Mouse (Mus musculus) ES-Bruce4 (cell line): ENCODE results near the gene Mroh3.

Source experiments
- CTCF ChIP-seq: IDR thresholded peaks from one replicate; pipeline ENCODE4 v1.8.1; 2011; ENCODE audit warnings: low read depth, low read length
- EP300 ChIP-seq: IDR thresholded peaks from 2 replicates; pipeline ENCODE4 v1.6.1; 2011; ENCODE audit warnings: low read depth, low read length; ENCODE audit not compliant: insufficient read depth
- POLR2A ChIP-seq: IDR thresholded peaks from one replicate; pipeline ENCODE4 v1.8.1; 2011; ENCODE audit warnings: low read length; ENCODE audit not compliant: insufficient read depth

DNA sequence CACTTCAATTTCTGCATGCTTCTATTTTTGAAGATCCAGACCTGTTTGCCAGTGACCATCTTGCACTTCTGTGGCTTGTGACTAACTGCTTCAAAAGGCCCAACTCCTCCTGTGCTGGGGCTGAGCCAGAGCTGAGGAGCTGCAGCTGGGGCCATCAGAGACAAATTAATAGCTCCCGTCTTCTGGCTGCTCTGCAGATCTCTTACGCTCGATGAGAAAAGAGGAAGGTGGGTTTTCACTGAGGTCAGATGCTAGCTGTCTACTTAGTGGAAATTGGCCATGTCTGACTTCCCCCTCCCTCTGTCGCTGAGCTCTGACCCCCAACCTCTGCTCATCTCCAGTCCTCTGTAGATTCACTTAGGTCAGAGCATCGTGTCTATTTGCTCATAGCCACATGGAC is 37.0 kb upstream of the Mroh3 start:
- TF ChIP-seq CTCF (no peak), POLR2A (no peak), EP300 (no peak)
